Mouse (Mus musculus): ENCODE results near the gene C8g.

The C8g gene

DNA sequence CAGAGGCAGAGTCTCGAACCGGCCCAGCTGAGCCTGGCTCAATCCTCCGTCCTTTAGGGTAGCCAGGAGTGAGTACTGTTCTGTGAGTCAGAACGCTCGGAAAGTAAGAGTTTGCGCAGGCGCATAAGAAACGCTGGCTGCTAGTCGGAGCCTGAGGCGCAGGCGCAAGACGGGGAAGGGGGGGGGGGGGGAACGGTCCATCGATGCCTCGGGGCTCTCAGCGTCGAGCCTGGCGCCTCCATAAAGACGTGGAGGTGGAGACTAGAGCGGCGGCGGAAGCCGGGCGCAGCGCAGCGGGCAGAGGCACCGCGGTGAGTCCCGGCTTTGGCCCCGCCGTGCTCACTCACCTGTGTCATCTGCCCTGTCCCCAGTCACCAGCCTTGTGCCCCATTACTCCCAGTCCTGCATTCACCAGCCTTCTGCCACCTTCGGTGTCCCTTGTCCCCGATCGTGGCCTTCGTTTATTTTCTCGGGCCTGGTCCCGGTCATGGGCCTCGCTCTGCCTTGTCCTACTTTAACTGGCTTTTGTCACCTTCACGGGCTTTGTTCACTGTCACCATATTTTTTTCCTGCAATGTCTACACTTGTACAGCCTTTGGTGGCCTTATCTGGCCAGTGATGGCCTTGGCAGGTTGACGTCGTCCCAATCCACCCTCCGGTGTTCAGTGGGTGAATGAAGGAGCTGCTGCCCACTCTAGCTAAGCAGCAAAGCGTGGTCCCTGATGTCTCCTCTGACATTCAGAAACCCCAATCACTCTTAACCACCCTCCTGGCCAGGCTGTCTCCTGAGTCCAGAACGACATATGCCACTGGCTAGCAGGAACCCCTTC, 728 bp downstream of the C8g start, which contains the start of gene Fbxw5:
Fbxw5 (plus strand) TSS at position 175 of the 830 bp plus-strand sequence.
- peak; percentile 69 to 73 for DNase-seq (ENCODE audit: low spot score in 2 of 2)

DNA sequence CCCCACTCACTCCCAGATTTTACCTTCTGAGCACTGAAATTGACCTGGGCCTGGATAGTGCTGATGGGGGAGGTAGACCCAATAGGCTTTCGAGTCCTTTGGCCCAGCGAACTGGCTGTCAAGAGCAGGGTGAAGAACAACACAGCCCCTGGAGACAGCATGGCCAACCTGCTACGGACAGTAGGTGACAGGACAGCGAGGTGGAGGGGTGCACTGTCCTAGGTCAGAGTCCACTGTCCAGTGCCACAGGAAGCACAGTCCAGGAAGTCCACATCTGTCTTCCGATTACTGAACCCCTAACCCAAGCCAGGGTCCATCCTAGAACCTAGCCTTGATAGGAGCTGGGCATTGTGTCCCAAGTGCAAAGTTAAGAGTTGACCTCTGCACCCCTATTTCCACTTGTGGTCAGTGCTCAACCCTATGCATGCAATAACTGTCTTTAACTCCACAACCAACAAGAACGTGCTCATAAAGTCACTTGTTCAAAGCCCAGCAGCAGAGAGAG, 1.4 kb downstream of the C8g start:
- DNase-seq (ENCODE audit: low spot score in 2 of 2), result no peak

DNA sequence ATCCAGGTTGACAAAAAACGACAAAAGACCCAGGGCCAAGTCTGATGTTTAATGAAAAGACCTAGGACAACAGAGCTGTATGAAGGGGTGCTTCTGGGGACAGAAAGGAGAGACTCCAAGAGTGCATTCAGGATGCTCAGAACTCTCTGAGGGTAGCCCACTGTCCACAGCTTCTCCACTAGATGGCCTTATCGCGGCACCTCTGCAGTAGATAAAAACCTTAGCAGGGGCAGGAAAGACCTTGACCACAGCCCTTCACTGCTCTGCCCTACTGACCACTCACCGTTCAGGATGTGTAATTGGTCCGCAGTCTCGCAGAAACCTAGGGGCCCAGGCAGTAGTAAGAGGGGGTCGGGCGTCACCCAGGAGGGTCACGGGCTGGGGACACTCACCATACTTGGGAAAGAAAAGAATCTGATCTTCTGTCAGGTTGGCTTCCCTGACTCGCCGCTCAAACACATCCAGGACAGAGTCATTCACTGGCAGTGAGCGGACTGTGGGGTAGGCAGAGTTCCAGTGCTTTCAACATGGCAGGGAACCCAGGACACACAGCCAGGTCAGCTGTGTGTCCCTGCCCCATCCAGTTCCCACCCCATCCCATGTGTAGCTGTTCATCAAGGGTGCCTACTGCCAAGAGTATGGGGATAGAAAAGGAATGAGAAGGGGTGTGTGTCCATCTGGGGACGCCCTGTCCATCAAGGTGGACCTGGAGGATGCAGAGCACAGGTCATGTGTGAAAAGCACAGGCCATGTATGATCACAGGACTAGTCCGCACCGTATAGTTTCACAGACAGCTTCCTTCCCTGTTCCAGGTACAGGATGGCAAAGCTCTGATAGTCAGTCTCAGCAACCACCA, 2.7 kb downstream of the C8g start:
- no peak for DNase-seq (ENCODE audit: low spot score in 2 of 2)

DNA sequence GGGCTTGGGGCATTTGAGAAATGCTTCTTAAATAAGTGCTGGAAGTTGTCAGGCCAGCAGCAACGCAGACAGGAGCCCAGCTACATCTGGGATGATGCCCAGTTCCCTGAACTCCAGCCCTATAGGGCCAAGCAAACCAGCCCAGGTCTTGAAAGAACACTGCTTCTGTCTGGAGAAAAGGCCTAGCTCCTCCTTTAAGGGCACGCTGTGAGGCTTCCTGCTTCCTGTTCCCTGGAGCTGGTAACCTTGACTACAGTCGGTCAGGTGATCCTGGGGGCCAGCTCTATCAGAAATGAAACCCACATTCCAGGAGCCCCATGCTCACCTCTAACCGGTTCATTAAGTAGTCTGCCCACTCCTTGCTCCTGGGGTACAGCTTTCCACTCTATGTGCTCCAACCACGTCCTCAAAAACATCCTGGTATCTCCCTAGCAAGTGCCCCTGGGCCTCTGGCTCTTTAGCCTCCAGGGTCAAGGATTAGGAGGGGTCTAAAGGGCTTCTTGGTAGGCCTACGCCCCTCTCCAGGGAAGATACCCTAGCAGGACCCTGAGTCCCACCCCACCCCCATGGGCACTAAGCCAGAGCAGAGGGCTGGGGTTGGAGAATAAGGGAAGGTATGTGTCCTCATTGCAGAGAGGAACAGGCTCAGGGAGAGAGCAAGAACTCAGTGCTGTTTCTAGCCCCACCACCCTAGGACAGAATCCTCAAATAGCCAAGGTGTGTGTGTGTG, 3.5 kb downstream of the C8g start:
- no peak for DNase-seq (ENCODE audit: low spot score in 2 of 2)

DNA sequence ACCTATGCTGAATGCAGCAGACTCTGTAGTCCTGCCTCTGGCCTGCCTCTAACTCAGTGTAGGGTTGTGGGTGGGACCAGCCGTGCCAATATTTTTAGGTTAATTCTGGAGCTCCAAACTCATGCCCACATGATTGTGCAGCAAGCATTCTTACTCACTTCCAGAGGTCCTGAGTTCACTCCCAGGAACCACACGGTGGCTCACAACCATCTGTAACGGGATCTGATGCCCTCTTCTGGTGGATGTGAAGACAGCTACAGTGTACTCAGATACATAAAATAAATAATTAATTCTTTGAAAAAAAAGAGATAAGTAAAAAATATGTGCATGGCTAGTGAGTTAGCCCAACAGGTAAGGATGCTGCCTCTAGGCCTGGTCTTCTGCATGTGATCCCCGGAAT, 5.1 kb downstream of the C8g start:
- DNase-seq (ENCODE audit: low spot score in 2 of 2), result no peak

DNA sequence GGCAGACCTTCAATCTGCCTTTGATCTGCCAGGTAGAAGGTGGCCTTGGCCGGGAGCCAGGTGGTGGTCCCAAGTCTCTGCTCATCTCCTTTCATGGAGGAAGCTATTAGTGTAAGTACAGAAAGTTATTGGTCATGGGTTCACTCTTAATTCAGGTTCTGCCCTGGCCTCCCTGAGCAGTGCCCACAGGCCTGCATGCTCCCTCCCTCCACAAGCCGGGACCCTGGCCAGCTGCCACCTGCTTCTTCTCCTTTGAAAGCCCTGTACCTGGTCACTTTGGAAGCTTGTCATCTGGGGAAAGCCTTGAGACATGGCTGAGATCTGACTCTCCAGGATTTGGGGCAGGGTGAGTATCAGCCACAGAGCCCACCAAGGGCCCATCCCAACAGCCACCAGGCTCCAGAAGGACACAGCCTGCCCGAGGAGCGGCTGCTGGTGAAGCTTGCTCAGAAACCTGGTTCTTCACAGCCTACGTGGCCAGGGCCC, 8.0 kb downstream of the C8g start, which contains the start of gene Lcn12:
Lcn12 (minus strand) TSS at position 436 of the 486 bp plus-strand sequence.
- no peak for DNase-seq (ENCODE audit: low spot score in 2 of 2)

DNA sequence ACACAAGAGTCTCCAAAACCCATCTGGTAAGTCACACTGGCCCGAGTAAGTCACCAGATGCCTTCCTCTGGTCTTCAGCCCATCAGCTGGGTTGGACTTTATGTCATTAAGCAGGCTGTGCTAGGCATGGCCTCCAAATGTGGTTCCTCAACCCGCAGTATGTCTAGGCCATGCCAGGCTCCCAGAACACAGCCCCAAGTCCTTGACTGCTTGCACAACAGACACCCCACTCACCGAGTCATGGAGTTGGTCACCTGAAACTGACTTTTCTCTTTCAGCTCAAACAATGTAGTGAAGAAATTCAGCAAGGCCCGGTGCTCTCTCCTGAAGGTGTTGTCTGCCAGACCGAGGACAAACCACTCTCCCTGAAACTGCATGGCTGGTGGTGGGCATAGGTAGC, 8.5 kb downstream of the C8g start:
- DNase-seq (ENCODE audit: low spot score in 2 of 2), result no peak

DNA sequence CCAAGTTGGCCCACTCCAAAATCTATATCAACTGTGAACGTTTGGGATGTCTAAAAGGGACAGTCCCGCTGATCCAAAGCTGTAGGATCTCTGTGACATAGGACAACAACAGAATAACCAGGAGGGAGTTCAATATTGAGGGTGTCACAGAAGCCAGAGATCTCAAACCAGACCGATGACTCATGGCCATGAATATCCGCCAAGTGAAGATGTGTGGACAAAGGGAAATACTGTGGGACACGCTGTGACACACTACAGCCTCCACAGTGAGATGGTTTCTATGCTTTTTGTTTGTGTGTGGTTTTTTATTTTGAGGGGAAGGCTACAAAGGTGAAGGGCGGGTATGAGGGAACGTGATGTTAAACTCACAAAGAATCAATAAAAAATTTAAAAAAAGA, 12.8 kb downstream of the C8g start:
- DNase-seq (ENCODE audit: low spot score in 2 of 2), result no peak

DNA sequence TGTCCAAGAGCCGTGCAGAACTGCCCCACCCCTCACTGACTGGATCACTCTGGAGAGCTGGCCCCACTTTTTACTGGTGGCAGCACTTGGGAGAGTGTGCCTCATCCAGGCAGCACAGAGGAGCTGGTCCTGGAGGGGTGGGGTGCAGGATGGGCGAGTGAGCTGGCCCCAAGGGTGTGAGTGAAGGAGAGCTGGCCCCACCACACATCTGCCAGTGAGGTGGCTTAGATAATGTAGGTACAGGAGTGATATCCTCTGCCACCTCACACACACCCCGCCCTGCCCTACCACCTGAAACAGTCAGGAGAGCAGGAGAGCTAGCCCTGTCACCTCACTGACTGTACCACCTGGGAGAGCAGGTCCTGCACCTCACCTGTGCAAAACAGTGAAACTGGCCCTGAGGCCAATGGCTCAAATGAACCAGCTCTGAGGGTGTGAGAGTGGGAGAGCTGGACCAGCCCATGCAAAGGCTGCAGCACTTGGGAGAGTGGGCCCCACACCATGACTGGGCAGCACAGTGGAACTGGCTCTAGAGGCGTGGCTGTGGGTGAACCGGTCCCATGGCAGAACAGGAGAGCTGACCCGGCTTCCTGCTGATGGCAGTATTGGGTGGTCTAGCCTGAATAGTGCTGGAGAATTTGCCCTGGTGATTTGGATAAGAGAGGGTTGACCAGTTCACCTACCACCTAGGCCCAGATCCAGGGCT, 13.4 kb downstream of the C8g start:
- DNase-seq (ENCODE audit: low spot score in 2 of 2), result no peak

DNA sequence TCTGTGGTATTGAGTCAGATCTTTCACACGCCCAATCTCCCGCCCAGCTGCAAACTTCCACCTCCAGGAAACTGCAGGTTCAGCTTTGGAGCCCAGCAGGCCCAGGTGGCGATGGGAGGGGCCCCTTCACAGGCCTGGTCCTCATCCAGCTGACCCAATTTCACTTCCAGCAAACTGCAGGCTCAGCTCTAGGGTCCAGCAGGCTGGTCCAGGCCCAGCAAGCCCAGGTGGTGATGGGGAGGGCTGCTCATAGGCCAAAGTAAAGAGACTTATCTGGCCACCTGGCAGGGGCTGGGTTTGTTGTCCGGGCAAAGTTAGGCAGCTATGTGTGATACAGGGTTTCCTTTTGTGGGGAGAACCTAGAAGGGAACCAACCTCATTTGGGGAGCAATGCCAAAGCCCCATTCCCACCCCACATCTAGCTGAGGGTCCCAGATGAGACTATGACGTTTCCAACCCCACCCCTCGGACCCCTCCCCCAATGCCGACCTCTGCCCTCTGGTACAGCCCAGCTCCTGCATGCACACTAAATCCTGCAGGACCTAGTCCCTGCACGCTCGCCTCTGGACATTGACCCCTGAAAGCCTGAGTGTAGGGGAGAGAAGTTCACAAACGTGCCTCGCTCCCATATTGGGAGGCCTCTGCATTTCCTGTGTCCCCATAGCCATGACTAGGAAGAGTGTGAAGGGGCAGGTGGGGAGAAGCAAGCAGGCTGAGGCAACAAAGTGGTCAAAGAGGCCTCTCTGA, 16.4 kb downstream of the C8g start:
- no peak for DNase-seq (ENCODE audit: low spot score in 2 of 2)

DNA sequence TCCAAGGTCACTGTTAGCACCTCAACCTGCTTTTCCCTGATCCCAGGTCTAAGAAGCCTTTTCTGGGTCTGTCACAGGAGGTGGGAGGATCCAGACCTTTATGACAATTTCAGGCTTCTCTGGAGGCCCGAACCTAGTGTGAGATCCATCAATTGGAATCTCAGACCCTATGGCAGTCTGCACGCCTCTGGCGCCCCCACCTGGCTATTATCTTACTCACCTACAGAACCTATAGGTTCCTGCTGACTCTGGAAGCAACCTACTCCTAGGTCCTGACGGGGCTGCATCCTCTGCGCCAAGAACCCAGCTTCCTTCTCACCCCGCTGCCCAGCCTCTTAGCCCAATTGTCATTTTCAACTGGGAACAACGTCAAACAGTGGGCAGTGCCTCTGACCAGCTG, 18.6 kb downstream of the C8g start:
- DNase-seq (ENCODE audit: low spot score in 2 of 2), result no peak

DNA sequence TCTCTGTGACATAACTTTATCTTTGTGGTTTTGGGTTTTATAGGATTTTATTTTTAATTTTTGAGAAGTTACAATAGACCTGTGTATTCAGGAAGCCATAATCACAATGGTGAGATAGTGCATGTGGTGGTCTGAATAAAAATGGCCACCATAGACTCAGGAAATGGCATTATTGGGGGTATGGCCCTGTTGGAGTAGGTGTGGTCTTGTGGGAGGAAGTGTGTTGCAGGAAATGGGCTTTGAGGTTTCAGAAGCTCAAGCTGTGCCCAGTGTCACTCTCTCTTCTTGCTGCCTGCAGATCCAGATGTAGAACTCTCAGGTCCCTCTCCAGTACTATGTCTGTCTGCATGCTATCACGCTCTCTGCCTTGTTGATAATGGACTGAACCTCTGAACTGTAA, 21.0 kb downstream of the C8g start:
- DNase-seq (ENCODE audit: low spot score in 2 of 2), result no peak

DNA sequence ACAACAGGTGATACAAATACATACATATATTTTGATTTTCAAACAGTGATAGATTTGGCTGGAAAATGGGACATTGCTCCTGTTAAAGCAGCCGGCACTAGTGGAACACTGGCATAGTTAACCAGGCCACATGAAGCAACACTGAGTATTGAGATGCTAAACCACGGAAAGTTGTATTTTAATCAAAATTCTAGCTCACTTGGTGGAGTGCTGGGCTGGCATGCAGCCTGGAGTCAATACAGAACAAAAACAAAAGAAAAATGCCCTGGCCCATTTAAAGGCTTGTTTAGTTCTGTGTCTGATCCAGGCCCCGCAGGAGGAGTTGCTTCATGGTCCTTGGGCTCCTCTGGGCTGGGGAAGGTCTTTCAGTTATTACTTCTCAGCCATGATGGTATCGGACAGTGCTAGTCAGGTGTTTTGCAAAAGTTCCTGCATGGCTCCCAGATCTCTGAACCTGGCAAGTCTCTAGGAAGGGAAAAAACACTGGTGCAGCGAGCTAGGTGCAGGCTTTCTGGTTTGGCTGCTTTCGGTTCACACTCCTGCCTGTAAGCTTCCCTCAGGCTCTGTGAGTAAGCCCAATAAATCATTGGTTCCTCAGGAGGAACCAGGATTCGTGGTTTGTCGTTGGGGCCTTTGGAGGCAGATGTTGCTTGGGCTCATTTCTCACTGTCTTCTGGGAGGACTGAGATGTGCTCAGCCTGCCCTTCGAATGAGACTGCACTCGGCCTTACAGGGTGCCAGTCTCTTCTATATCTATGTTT, 21.8 kb downstream of the C8g start:
- DNase-seq (ENCODE audit: low spot score in 2 of 2), result no peak

DNA sequence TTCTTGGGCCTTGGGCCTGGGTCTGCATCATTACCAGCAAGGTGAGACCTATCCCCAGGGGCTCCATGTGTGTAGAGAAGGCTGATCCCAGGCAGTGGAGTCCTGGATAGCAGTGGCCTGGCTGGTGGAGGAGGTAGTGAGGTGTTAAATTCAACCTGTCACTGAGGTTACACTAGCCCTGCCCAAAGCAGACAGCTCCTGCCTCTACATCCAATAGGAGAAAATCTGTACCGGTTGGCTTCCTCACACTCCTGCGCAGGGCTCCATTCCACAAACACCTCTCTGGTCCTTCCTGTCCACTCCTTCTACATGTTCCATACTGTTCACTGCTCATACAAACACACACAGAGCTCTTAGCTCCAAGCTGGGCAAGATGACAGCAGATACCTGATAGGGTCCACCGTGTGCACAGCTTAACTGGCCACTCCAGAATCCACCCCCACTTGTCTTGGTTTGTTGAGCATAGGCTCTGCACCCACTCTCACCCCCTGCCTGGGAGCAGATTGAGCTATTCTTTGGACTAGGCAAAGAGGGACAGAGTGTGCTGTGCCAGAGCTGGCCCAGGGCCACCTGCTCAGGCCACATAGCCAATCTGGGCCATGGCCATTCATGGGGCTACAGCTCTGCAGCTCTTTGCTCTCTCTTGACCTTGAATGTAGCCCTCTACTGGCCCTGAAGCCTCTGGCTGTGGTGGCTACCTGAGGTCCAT, 23.4 kb downstream of the C8g start:
- DNase-seq (ENCODE audit: low spot score in 2 of 2), result no peak

DNA sequence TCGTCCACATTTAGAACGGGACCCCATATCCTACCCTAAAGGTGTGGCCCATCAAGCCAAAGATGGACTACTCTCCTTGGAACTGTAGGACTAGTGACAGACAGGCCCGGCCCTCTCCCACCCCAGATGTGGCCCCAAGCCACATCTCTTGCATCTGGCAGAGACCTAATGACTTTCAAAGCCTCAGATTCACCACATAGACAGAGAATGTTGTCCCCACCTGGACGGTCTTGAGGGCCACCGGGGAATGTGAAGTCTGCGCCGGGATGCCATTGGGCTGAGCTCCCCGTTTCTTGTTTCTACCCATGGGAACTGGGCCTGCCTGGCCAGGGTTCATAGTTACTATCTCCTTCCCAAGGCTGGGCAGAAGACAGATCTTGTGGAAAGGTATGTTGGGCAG, 24.0 kb downstream of the C8g start:
- DNase-seq (ENCODE audit: low spot score in 2 of 2), result no peak

DNA sequence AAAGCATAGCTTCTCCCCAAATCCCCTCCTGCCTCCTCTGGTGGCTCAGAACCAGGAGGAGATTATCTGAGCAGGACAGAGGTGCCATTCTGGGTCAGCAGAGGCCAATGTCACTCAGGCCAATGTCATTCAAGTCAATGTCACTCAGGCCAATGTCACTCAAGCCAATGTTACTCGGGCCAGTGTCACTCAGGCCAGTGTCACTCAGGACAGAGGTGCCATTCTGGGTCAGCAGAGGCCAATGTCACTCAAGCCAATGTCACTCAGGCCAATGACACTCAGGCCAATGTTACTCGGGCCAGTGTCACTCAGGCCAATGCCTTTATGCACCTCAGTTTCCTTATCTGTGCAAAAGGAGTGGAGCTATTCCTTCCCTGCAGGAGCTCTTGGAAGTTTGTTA, 29.0 kb downstream of the C8g start:
- no peak for DNase-seq (ENCODE audit: low spot score in 2 of 2)

DNA sequence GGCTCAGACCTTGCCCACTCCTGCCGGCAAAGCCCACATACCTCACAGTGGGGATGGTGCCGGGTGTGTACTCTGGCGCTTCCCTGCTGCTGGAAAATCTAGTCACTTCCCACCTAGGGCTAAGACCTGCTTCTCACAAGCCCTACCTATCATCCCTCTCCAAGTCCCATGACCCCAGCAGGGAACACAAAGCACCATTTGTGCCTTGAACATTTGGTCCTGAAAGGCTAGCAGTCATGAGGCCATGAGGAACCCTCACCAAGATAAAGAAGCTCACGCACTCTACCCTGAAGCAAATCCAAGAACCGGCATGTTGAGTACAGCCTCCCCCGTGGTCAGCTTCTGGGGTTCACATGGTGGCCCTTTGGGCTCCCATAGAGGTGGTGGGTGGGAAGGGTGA, 31.6 kb downstream of the C8g start, which contains the start of gene Ptgds:
Ptgds (minus strand) TSS at position 78 of the 400 bp plus-strand sequence.
- no peak for DNase-seq (ENCODE audit: low spot score in 2 of 2)

DNA sequence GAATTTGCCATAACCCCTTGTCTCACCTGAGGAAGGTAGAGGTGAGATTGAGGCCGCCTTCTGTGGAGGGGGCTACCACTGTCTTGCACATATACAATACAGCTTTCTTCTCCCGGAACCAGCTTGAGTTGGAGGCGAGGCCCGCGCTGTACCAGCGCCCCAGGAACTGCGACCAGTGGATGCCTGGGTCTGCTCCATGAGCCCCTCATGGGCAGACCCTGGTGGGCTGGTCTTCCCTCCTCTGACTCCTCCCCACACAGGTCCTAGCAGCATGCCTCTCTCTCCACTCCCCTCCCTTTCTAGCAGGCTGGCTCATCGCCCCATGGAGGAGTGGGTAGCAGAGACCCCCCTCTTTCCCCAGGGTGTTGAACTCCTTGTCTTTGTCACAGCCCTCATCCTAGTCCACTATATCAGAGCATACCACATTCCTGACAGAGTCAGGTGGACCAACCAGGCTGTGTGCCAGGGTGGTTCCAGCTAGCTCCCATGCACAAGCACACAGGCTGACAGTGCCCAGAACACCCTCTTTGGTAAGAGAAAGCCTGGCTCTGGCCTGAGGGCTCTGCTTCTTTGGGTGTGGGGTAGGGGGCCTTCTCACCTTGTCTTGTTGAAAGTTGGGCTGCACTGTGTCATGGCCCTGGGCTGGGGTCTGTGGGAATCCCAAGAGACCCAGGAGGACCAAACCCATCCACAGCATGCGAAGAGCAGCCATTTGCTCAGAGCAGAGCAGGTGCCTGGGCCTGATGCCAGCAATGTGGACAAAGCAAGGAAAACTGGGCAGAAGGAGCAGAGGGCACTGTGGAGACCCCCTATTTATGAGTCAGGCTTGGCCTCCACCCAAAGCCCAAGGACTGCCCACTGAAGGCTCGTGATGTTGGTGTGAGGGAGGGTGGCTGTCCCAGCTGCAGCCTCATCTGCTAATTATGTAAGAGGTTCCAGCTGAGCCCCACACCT, 32.3 kb downstream of the C8g start:
- no peak for DNase-seq (ENCODE audit: low spot score in 2 of 2)
